Mouse (Mus musculus) adipocyte (in vitro differentiated cells): ENCODE results near the gene Cux2.
"Not testable (repeated sequence)": the region's sequence is repeated elsewhere in the genome, so short reads cannot be mapped to it uniquely, and the experiment has no call there.

Source experiments
- DNase-seq: peaks from one replicate; pipeline ENCODE4 v3.0.0-alpha.2; 2016; ENCODE audit warnings: low spot score

Gene Cux2

GRCm38 (mm10) chr5:121867963-121868362 lies 181.9 kb downstream of the Cux2 start:
- DNase-seq: peak; percentile 24

- no peak for DNase-seq
These were observed 185.6 kb downstream of the Cux2 start for GRCm38 (mm10) chr5:121864330-121864729.

GRCm38 (mm10) chr5:121861964-121862363 lies 187.9 kb downstream of the Cux2 start:
- DNase-seq: no peak

DNA sequence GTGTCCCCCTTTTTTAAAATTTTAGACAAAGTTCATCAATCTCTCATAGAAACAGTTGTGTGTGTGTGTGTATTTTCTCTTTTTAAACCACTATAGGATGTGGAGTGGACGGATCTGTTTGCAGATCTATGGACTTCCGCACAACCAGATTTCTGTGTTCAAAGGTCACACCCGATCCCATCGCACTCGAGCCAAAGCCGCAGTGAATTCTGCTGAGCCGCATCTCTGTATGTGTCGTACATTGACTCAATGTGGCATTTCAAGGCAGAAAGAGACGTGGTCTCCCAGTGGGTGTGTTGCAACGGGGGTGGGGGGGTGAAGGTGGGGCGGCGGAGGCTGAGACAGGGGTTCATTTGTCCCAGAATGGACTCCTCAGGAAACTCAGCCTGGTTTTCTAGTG lies 191.5 kb downstream of the Cux2 start:
- DNase-seq: no peak

DNA sequence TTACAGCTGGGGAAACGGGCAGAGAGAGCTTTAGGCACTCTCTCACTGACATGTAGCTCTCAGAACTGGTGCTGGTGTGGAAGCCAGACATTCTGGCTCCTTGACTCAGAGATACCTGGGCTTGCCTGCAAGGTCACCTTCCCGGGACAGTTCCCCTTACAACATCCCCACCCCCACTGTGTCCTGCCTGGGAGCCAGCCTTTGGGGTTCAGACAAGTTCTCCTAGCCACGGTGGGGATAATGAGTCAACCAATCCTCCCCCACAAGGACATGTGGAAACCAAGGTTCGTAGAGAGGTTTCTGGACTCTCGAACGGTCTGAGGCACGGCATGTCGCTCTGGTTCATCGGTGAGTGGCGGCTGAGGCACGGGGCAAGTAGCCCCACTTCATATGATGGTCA lies 193.2 kb downstream of the Cux2 start:
- no peak for DNase-seq

DNA sequence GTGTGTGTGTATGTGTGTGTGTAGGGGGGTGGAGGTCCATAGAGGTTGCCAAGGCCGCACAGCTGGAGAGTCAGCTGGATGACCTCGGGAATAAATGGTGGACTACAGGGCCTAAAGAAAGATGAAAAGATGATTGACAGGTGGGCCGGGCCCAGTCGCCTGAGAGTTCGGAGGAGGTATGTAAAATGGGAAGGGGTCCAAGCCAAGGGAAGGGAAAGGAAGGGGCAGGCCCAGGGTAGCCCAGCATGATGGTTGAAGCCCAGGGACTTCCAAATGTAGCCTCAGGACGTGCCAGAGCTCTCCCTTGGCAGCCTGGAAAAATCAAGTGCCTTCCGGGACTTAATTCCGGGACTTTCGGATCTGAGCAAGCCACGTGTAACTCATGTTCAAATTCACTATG lies 195.1 kb downstream of the Cux2 start:
- no peak for DNase-seq

DNA sequence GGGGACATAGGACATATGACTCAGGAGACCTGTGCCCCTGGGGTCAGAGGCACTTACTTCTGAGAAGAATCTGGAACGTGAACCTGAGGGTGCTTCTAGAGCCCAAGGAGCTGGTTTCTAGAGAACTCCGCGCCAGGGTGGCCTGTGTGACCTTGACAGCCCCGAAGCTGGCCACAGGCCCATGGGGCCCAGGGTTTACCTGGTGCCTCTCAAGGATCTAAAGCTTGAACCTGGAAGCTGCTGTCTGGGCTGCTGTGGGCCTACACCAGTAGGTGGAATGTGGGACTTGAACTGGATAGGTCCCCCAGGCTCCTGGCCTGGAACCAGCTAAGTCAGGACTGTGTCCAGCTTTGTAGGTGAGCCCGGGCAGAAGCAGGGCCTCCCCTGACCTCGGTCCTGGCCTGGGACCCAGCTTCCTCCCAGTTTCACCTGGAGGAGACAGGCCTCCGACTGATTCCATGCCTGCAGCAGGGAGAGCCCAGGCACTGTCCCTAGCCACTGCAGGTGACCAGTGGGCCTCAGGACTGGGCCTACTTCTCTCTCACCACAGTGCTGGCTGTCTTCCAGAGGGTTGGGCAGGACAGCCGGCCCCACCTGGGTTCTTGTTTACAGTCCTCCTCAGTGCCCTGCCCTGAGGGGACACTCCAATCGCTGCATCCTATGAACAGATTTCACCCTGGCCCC lies 196.4 kb downstream of the Cux2 start:
- DNase-seq: no peak

GRCm38 (mm10) chr5:121849478-121850349 lies 200.2 kb downstream of the Cux2 start:
- no peak for DNase-seq

DNA sequence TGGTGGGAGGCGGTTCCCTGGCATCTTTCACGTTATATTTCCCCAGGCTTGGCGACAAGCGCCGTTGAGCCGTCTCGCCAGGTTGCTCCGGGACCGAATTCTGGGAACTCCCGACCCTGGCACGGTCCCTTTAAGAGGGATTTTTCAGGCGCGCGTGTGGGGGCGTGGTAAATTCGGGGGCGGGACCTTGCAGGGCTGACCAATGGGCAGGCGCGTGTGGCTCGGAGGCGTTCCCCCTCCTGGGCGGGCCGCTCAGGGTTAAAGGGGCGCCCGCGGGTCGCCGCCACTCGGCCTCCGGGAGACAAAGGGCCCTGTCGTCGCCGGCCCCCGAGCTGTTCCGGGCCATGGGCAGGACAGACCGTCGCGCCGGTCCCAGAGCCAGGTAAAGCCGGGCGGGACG lies 201.2 kb downstream of the Cux2 start, which contains the start of gene Pheta1:
Gene Pheta1, plus strand, starts transcription at position 242 of the 400 bp plus-strand sequence.
- peak; percentile 94 for DNase-seq

- peak; percentile 81 for DNase-seq
These were observed 201.8 kb downstream of the Cux2 start for GRCm38 (mm10) chr5:121848035-121848519.

GRCm38 (mm10) chr5:121847269-121847668 lies 202.6 kb downstream of the Cux2 start:
- not testable (repeated sequence) for DNase-seq

- no peak for DNase-seq
These were observed 203.6 kb downstream of the Cux2 start for GRCm38 (mm10) chr5:121846322-121846721.

- no peak for DNase-seq
These were observed 204.5 kb downstream of the Cux2 start for GRCm38 (mm10) chr5:121845361-121845760.

- DNase-seq: no peak
These were observed 206.6 kb downstream of the Cux2 start for GRCm38 (mm10) chr5:121843138-121843905.

- DNase-seq: peak; percentile 73
These were observed 207.2 kb downstream of the Cux2 start for GRCm38 (mm10) chr5:121842665-121843118.

- DNase-seq: no peak
These were observed 207.9 kb downstream of the Cux2 start for GRCm38 (mm10) chr5:121841973-121842372.

DNA sequence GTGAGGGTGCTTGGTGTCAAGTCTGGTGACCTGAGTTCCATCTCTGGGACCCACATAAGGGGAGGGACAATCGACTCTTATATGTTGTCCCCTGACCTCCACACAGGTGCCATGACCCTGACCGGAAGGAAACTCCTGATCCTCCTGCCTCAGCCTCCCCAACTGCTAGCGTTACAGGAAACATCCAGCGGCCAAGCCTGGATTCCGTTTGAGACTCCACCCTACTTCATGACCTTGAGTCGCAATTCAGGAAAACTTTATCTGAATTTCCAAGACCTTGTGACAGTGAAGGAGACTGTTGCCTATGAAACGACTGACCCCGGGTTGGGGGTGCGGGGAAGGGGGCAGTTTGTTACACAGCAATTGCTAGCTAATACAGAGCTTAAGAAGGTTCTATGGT lies 208.4 kb downstream of the Cux2 start:
- DNase-seq: no peak

- DNase-seq: no peak
These were observed 210.8 kb downstream of the Cux2 start for GRCm38 (mm10) chr5:121839128-121839473.

DNA sequence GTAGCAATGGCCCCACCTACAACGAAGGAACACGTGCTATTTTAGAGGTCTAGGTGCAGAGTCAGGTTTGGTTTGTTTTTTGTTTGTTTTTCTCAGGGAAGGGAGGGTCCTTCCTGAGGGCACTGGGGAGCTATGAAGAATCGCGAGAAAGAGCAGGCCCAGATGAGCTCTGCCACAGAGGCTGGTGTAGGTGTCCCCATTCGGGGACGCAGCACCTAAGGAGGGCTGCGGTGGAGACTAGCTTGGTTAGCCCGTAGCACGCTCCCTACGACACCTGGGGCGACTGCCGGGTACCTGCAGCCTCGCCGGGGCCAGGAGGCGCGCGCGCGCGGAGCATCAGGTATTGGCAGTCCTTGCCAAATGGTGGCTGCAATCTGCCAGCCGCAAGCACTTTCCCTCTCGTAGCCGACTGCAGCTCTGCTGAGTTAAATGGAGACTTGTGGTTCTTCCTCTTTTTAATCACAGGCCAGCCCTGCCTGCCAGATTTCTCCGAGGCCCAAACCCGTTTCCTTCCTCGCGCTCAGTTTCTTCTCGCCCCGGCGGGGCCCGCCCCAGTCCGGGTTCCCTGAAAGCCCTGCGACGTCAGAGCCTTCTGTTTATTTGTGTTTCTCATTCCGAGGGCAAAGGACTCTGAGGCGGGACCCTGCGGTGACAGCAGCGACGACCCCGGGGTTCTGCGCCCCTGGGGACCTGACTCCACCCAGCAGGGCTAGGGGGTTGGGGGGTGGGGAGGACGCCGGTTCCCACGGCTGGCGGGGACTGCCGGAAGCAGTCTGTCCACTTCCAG lies 211.4 kb downstream of the Cux2 start:
- no peak for DNase-seq

- no peak for DNase-seq
These were observed 212.2 kb downstream of the Cux2 start, which contains the start of gene Sh2b3 for GRCm38 (mm10) chr5:121837441-121838340. Gene Sh2b3 (minus strand): TSS chr5:121837646.
